Mouse (Mus musculus): ENCODE data around the gene Scube1.

The Scube1 gene

DNA sequence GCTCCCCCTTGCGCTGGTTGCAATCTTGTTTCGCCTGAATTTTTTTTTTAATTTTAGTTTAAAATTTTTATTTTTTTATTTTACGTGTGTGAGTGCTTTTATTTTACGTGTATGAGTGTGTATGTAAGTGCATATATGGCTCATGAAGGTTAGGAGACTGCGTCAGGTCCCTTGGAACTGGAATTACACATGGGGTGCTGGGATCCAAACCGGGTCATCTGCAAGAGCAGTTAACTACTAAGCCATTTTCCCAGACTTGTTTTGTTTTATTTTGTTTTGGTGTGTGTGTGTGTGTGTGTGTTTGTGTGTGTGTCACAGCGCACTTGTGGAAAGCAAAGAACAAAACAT, 129.5 kb downstream of the Scube1 start:
- DNase-seq (ENCODE audit: low spot score): no peak

DNA sequence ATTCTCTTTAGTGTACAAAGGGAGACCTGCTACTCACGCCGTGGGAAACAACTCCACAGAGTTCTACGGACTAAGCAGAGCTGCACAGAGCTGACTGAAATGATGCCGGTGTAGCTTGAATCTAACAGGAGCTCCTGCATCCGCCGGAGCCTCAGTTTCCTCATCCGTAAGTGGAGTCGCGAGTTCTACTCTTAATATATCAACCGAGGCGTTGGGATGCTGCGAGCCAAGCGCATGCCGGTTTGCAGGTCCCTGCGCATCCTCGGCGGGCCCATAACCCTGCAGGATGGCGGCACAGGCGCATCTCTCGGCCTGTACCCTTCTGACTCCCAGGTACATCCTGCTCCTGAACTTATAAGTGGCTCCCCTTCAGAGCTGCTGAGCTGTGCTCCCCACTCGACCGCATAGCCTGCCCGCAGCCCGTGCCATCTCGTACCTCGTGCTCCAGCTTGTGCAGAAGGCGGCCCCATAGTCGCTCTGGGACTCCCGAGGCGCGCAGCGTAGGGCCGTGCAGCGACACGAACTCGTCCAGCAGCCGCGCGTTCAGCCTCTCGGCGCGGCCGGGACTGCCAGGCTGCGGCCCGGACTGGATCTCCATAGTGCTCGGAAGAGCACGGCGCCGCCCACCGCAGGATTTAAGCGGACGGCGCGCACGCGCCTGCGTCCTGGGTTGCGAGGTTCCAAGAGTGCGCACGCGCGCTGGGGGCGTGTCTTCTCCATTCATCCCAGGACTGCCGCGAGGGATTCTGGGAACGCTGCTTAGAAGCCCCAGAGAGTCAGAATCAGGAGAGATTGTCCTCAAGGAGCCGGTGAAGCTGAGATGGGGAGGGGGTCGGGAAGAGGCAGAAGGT, 130.1 kb downstream of the Scube1 start, which contains the start of gene Ttll12:
TSS of gene Ttll12 (minus strand) at position 645 of the 851 bp plus-strand sequence.
- DNase-seq (ENCODE audit: low spot score): peak; percentile 89

DNA sequence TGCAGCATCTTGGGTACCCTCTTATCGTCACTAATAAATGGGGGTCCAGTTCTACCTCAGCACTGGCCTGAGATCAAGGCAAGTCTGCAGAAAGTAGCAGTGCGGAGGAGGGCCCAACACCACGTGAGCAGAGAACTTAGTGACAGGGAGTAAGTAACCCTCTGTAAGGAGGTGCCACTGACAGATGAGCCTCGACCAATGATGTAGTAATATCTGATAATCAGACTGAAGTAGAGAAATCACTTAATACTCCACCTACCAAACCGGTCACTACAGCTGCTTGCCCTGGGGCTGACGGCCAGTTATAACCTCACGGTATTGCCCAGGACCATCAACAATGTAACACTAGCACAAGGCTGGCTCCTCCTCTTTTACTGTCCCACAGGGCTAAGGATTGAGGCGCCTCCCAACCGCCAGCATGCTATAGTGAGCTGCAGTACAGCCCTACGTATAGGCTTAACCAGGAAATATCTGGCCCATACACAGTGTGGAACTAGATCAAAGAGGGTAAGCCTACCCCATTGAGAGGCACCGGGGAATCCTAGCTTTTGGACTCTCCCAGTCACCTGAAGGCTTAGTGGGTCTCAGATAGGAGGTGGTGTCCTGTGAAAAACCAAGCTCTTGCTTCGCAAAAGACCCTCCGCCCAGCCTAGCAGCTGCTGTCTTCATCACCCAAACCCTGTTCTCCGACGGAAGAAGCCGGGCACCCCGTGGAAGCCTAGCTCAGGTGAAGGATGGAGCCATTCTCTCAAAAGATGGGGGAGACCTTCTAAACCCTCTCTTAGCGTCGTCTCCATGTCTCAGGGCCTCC, 130.9 kb downstream of the Scube1 start:
- no peak for DNase-seq (ENCODE audit: low spot score)

DNA sequence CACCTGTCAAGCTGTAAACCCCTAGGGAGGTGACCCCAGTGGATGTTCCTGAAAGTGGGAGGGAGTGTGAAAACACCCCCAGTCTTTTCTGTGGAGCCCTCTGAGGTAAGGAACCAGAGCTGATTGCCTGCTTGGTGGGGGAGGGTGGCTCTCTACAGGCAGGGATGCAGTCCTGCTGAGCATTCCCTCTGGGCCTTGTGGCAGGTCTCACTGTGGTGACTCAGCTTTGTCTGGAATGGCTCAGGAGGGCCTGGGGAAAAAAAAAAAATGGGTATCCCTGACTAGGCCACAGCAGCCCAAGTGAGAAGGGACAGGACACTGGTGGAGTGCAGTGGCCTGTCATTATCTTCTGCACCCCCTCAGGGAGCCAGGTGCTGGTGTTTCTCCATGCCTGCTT, 131.6 kb downstream of the Scube1 start:
- DNase-seq (ENCODE audit: low spot score): no peak

DNA sequence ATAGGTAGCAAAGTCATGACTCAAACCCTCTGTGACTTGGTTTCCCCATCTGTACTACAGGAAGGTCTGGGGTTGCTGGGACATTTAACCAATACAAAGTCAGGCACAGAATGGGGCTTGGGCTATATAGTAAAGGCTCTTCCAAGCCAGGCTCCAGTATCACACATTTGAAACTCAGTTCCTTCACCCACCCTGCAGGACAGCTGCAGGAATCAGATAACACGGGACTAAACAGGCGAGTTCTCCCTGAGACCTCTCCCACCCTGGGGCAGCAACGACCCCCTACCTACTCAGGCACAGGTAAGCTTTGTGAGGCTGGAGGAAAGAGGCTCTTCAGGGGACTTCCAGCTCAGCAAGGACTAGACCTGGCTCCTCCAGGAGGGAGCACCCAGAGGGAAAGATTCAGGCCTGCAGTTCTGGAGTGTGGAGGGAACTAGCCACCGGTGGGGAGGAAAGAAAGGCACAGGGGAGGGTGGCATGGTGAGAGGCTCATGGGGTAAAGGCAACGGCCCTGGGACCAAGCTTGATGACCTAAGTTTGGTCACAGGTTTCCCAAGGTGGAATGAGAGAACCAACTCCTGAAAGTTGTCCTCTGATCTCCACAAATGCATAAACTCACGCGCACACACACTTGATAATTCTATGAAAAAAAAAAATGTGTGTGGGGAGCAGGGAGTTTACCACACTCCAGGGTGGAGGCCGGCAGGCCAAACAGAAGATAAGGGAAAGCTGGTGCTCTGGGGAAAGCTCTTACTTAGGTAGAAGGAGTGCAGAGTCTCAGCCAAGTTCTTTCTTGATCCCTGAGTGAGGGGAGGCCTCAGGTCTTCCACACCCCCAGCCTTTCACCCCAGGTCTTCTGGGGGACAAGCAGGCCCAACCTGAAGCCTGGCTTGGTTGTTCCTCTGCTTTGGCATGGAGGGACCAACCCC, 132.3 kb downstream of the Scube1 start:
- no peak for DNase-seq (ENCODE audit: low spot score)

DNA sequence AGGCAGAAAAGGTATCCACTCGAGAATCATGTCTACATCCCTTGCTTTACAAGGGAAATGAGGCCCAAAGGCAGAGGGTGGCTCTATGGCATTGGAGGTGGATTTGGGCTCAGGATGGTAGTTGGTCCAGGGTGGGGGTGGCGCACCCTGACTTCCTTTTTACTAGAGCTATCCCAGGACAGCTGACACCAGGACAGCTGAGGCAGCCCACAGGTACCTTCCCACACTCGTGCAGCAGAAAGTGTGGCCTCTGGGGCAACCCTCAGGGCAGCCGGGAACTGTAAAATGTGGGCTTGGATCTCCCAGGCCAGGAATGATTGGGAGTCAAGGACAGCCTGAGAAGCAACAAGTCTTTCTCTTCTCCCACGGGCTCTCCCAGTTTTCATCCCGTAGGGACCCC, 133.1 kb downstream of the Scube1 start:
- no peak for DNase-seq (ENCODE audit: low spot score)

DNA sequence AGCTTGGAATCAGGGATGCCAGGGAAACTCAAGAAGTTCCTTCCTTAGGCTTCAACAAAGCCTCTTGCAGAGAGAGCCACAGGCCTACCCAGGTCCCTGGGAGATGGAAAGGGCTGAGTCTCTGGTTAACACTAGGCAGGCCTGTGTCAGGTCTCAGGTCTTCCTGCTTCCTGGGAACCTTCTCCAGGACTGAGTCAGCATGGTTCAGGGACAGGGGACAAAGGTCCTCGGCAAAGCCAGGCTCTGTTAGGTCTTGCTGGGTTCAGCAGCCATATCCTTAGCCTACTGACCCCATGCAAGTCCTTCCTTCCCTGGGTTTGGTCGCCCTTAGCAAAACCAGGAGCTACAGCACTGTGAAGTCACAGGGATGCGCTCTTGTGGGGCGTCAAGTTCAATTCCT, 134.0 kb downstream of the Scube1 start:
- no peak for DNase-seq (ENCODE audit: low spot score)

DNA sequence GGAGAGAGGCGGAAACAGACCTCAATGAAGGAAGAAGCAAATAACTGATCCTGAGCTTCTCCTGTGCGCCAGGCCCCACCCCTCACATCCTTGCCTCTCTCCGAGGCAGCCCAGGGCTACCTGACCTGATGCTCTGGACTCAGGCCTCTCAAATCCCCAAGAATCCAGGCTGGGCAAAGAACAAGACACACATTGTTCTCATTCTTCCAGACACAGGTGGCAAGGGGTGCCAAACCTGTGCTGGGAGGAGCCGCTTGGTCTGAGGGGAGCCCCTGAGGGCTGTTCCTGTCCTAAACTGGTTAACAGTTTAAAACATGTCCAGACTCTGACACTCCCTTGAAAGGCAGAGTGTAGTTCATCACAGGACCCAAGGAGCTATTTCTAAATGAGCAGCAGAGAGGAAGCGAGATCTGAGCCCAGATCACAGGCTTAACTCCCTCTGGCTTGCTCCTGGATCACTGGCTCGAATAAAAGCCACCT, 140.0 kb downstream of the Scube1 start:
- DNase-seq (ENCODE audit: low spot score): no peak

DNA sequence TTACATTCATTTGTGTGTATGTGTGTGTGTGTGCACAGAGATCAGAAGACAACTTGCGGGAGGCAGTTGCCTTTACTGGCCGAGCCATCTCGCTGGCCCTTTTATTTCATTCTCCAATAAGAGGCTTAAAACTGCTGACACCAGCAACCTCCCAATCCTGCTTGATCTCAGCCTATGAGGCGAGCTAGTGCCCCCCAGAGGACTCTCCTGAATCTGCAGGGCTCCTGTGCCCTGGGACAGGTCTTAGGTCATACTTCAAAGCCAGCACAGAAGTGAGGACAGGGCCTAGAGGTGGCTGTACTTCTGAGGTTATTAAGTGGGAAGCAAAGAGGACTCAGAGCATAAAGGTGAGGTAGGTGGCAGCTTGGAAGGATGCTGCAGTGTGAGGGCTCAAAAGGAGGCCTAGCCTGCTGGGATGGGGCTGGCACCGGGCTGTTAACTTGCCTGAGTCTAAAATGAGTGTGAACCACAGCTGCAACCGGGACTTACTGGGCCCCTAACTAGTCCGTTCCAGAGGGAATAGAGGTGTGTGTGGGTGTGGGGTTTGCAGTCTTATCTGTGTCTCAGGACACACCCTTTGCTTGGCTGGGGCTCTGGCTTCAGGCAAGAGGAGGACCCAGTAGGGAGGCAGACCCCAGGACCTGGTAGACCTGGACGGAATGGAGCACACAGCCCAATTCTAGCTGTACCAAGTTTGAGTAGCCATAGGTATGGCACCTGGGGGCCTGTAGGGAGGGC, 141.2 kb downstream of the Scube1 start:
- no peak for DNase-seq (ENCODE audit: low spot score)

DNA sequence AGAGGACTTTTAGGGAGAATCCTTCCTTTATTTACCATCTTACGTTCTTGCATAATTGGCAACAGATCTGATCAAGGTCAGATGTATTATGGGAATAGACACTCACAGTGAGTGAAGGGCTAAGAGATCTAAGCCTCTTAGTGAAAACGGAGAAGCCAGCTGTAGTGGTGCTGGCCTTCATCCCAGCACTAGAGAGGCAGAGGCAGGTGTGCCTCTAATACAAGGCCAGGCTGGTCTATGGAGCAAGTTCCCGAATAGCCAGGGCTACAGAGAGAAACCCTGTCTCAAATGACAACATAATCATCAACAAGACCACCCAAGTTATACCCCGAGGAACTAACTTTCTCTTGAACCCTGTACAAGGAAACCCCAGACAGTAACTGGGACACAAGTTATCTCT, 141.9 kb downstream of the Scube1 start:
- no peak for DNase-seq (ENCODE audit: low spot score)

DNA sequence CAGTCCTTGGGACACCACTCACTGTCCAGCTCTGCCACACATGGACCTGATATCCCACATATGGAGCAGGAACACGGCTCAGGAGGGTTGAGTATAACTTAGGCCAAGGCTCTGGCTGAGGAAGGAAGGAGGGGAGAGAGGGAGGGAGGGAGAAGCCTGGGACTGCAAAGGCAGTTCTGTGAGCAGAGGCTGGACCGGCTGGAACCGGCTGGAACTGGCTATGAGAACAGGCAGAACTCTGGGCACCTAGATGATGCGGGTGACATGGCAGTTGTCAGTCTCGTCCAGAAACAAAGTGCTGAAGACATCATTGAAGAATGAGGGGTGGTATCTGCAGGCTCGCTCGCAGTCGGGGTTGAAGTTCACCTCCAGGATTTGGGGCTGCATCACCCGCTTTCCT, 148.2 kb downstream of the Scube1 start:
- no peak for DNase-seq (ENCODE audit: low spot score)

DNA sequence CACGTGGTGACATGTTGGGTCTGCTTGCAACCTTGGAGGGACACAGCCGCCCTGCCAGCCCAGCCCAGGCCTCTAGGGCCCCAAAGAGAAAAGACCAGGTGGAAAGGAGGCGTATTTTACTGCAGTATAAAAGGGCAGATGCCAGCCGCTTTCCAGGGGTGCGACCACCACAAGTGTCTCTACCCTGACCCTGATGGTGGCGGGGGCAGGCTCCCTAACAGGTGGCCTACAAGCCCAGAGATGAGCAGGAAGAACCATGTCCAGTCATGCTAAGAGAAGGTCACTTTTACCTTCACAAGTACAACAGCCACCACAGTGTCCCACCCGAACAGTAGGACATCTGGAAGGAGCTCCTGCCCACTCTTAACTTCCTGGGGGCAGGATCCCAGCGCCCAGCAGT, 149.3 kb downstream of the Scube1 start:
- DNase-seq (ENCODE audit: low spot score): no peak

DNA sequence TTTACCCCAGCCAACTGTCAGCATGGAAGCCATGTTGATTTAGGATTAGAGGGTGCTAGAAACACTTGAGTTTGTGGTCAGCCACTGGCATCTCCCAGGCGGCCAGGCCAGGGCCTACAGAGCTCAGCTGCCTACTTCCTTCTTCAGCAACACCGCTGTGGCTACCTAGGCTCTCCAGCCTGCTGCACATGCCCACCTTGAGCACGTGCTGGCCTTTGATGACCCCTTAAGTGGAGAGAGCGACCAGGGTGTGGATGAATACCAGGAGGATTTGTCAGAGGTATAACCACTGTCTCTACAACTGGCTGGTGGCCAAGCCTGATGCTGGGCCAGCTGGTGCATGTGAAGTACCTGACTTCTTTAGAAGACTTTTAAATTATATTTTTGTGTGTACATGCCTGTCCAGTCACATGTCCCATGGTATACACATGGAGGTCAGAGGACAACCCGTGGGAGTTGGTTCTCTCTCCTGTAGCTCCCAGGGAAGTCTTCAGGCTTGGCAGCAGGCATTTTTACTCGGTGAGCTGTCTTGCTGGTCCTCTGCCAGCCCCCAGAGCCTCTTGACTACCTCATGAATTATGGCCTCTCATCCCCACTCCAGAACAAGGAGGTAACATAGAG, 150.0 kb downstream of the Scube1 start:
- peak; percentile 34 for DNase-seq (ENCODE audit: low spot score)

DNA sequence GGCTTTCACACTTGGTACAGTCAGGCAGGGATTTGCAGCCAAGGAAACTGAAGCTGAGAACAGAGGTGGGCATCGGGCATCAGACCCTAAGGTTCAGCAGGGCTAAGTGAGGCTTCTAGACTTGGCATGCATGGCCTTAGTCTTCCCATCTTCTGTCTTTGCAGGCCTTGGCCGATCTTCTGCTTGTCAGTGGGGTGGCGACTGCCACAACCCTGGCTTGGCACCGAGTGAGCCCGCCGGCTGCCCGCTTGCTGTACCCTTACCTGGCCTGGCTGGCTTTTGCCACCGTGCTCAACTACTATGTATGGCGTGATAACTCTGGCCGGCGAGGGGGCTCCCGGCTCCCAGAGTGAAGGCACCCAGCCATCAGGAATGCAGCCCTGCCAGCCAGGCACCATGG, 151.2 kb downstream of the Scube1 start:
- DNase-seq (ENCODE audit: low spot score): no peak

DNA sequence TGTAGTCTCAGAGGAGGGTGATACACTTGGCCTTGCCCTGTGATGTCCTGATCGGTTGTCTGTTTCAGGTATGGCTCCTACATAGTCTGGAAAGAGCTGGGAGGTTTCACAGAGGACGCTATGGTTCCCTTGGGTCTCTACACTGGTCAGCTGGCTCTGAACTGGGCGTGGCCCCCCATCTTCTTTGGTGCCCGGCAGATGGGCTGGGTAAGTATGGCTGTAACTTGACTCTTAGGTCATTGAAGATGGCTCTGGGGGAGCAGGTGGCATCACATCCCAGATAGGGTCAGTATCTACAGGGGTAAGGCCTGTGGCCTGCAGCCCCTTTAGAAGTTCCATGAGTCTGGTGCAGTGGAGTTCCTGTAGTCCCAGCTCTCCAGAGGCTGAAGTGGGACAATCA, 152.7 kb downstream of the Scube1 start:
- no peak for DNase-seq (ENCODE audit: low spot score)

DNA sequence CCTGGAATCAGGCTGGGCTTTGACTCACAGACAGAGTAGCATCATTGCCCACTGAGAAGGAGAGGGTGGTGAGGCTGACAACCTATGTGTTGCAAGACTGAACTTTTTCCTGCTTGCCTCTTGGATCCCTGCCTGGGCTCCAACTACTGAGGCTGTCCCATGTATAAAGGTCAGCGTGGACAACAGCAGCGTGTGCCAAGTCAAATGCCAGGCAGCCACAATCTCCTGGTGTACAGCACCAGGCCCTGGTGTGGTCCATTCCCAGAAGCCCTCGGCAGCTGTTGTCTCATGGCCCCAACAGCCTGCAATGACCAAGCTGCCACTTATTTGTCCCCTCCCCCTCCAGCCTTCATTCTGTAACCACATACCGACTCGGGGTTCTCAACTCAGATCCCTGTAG, 153.2 kb downstream of the Scube1 start:
- no peak for DNase-seq (ENCODE audit: low spot score)

DNA sequence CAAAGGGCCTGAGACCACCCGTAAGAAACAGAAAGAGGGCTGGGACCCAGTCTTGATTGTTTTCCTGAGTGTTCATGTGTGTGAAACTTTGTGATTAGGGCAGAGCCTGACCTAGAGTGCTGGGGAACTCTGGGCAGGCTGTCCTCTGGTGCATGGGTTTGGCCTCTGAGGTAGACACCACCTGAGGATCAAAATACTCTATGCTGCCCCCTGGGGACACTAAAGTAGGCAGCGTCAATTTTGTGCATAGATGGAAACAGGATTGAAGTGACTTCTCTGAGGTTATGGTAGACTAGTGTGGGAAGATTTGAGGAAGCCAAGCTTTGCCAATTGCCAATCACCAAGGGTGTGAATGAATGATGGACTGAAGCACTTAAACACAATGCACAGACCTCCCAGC, 154.2 kb downstream of the Scube1 start:
- no peak for DNase-seq (ENCODE audit: low spot score)

DNA sequence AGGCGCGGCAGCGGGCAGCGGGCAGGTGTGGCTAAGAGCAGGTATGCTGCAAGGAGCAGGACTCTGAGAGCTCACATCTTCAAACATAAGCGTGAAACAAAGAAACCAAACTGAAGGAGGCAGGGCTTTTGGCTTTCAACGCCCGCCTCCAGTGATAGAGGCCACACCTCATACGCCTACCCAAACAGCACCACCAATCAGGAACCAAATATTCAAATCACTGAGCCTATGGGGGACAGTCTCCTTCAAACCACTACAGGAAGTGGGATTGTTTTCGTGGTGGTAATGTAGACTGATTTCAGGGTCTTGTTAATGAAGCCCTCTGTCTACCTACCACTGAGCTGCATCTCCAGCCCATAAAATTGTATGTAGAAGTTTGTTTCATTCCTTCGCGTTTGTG, 155.1 kb downstream of the Scube1 start:
- no peak for DNase-seq (ENCODE audit: low spot score)

DNA sequence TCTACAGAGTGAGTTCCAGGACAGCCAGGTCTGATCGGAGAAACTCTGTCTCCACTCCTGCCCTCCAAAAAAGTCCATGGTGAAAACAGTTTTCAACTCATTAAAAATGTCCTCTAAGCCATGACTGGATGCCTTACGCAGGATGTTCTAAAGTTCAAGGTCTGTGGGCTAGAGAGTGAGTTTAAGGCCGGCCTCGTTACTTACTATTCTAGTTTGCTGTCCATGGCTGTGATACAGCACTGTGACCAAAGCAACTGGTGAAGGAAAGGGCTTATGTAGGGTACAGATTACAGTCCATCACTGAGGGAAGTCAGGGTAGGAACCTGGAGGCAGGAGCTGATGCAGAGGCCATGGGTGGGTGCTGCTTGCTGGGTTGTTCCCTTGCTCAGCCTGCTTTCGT, 156.3 kb downstream of the Scube1 start:
- no peak for DNase-seq (ENCODE audit: low spot score)

DNA sequence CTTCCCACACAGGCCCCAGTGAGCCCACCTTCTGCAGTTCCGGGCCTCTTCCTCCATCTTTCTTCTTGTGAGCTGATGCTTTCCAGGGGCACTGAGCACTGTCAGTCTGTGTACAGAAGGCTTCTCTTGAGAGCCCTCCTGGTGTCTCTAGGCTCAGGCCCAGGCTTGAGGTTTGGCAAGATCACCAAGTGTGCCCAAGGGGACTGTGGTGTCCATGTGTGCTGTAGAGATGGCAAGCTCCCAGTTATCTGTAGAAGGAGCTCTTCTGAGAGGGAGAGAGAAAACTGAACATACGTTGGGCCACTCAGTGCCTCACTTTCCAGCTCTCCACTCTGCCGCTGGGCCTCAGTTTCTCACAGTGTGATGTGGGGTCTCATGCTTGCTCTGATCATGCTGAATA, 157.1 kb downstream of the Scube1 start:
- no peak for DNase-seq (ENCODE audit: low spot score)

DNA sequence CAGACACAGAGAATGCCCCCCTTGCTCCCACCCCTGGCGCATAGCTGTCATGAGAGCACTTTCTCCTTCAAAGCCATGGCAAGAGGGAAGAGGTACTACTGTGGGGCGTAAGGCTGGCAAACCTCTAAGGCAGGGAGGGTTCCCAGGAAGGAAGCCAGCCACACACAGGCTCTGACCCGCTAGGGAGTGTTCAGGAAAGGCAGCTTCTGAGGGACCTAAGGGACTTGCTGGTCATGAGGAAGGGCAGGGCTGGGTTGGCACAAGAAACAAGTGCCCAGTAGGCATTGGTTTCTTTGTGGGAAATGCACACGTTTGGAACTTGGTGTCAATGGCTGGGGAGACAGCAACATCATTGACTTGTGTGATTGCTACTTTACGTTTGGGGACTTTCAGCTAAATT, 158.8 kb downstream of the Scube1 start:
- DNase-seq (ENCODE audit: low spot score): no peak

Measured in ovary, adult 18-20 months (tissue).